Mouse (Mus musculus) limb, embryonic 15.5 days (tissue): ENCODE data around the gene Cpeb3. TPM values are rescaled to one million over a fixed set of nuclear protein-coding genes. Genes with fewer than 3 reads are reported as not detected.

Experiments used
- ATAC-seq: fragments of 200-750 bp; cut with Nextera tagmentation; 2 replicates; pipeline ENCODE4 v1.8.0; 2017; ENCODE audit warnings: low read depth, moderate TSS enrichment; ENCODE audit not compliant: insufficient number of reproducible peaks, low FRiP score, low TSS enrichment
- H3K27ac ChIP-seq: fragments of 300-500 bp; sonication (generic); 2 replicates; pipeline ENCODE4 v1.5.1; 2015; ENCODE audit warnings: moderate library complexity, mild to moderate bottlenecking, inconsistent platforms
- H3K27me3 ChIP-seq: fragments of 300-500 bp; sonication (generic); 2 replicates; pipeline ENCODE4 v1.6.1; 2015; ENCODE audit warnings: inconsistent platforms
- H3K36me3 ChIP-seq: fragments of 300-500 bp; sonication (generic); 2 replicates; pipeline ENCODE4 v1.6.1; 2015; ENCODE audit warnings: inconsistent platforms
- H3K4me1 ChIP-seq: fragments of 300-500 bp; sonication (generic); 2 replicates; pipeline ENCODE4 v1.6.1; 2015; ENCODE audit warnings: inconsistent platforms
- H3K4me2 ChIP-seq: fragments of 300-500 bp; sonication (generic); 2 replicates; pipeline ENCODE4 v1.6.1; 2015; ENCODE audit warnings: mild to moderate bottlenecking, inconsistent platforms
- H3K4me3 ChIP-seq: fragments of 300-500 bp; sonication (generic); 2 replicates; pipeline ENCODE4 v1.5.1; 2015; ENCODE audit warnings: mild to moderate bottlenecking, inconsistent platforms
- H3K9ac ChIP-seq: fragments of 300-500 bp; sonication (generic); 2 replicates; pipeline ENCODE4 v1.6.1; 2015; ENCODE audit warnings: inconsistent platforms
- H3K9me3 ChIP-seq: fragments of 300-500 bp; sonication (generic); 2 replicates; pipeline ENCODE4 v1.6.1; 2016; ENCODE audit warnings: inconsistent platforms
- WGBS: fragments of 180-500 bp; shearing (Covaris S2); methylation state at CpG from one replicate; pipeline ENCODE4 v1.1.7; 2015; 5-methylcytosine and 5-hydroxymethylcytosine counted together
- polyA plus RNA-seq: library from polyadenylated mRNA; unstranded; fragments of >200 nt; fragmentation: Nextera tagmentation; extraction: Ambion mirVana; gene quantifications from 2 replicates; pipeline ENCODE4 v1.2.1, GENCODE M21; 2015

Gene Cpeb3
- polyA plus RNA-seq, 1 experiment from 2014 or later: 1.5 TPM

DNA sequence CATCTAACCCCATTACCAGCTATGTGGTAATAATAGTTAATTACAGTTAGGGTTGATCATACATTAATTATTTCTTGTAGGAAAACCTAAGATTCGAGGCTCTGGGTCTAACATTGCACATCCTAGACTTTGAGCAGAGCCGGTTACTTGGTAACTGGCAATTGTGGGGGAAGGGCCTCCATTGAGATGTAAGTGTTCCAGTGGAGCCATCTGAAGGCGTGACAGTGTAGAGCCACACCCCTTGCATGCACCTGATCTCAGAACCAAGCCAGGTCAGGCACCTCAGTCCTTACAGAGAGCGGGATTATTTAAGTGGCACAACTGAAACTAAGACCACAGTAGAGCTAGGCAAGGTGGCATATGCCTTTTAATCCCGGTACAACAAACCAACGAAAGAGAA lies 194.9 kb downstream of the Cpeb3 start:
- 93% methylated on average over 6 of the region's 6 CpGs for WGBS
- H3K36me3 ChIP-seq: peaks cover 54% of the 10 kb centered on the region

GRCm38 (mm10) chr19:37009878-37010281 lies 198.5 kb downstream of the Cpeb3 start:
- Histone ChIP-seq H3K36me3 (peaks cover 76% of the 10 kb centered on the region), H3K4me3 (no peak overlapping the region), H3K4me1 (no peaks in the 10 kb centered on the region), H3K9me3 (no peaks in the 10 kb centered on the region), H3K4me2 (no peak overlapping the region), H3K27me3 (no peaks in the 10 kb centered on the region), H3K9ac (no peak overlapping the region), H3K27ac (no peak overlapping the region)
- 91% methylated on average over 3 of the region's 3 CpGs for WGBS
- ATAC-seq: no peak

More for the DNA sequence above, 194.9 kb downstream of the Cpeb3 start:
- Histone ChIP-seq H3K27me3 (no peaks in the 10 kb centered on the region), H3K27ac (no peak overlapping the region), H3K9me3 (no peaks in the 10 kb centered on the region), H3K4me3 (no peak overlapping the region), H3K4me1 (peaks cover 6% of the 10 kb centered on the region), H3K4me2 (no peak overlapping the region), H3K9ac (no peak overlapping the region)
- no peak for ATAC-seq

GRCm38 (mm10) chr19:37004557-37004956 lies 203.8 kb downstream of the Cpeb3 start:
- no peak for ATAC-seq
- Histone ChIP-seq H3K9me3 (no peaks in the 10 kb centered on the region), H3K4me3 (no peak overlapping the region), H3K36me3 (peaks cover 62% of the 10 kb centered on the region), H3K27ac (no peak overlapping the region), H3K4me2 (no peak overlapping the region), H3K4me1 (no peaks in the 10 kb centered on the region), H3K27me3 (no peaks in the 10 kb centered on the region), H3K9ac (no peak overlapping the region)
- 90% methylated on average over 5 of the region's 5 CpGs for WGBS

Other genes with a start within 250 kb of the Cpeb3 start
- 66.5 and 80.5 TPM in 2 replicates for gene March5, start 1.1 kb downstream of the Cpeb3 start, polyA plus RNA-seq
- gene Ide, start 129.3 kb upstream of the Cpeb3 start, polyA plus RNA-seq: 67.0 and 69.6 TPM in 2 replicates
- gene Kif11, start 167.8 kb upstream of the Cpeb3 start, polyA plus RNA-seq: 45.4 and 48.4 TPM in 2 replicates
- 11.2 and 12.7 TPM in 2 replicates for gene Hhex, start 226.2 kb upstream of the Cpeb3 start, polyA plus RNA-seq